Mouse (Mus musculus) thymus, adult 18-20 months (tissue): Measurements from ENCODE around the gene Vangl2.
"Not testable (repeated sequence)": the region's sequence is repeated elsewhere in the genome, so short reads cannot be mapped to it uniquely, and the experiment has no call there.

Experiments used
- DNase-seq, 2 experiments: peaks; one replicate each; pipeline ENCODE4 v3.0.0; 2022; ENCODE audit warnings: mixed read lengths in 2 of 2

Vangl2 gene

GRCm38 (mm10) chr1:172000641-172001040 lies 27.6 kb downstream of the Vangl2 start:
- peak; percentile 66 to 75 for DNase-seq

- no peak for DNase-seq
These were observed 29.2 kb downstream of the Vangl2 start for GRCm38 (mm10) chr1:171998820-171999597.

- no peak for DNase-seq
These were observed 31.5 kb downstream of the Vangl2 start for GRCm38 (mm10) chr1:171996701-171997100.

GRCm38 (mm10) chr1:171994918-171995715 lies 33.1 kb downstream of the Vangl2 start:
- DNase-seq, result no peak

- DNase-seq, result no peak
These were observed 33.7 kb downstream of the Vangl2 start for GRCm38 (mm10) chr1:171994501-171994900.

- DNase-seq, result no peak
These were observed 35.2 kb downstream of the Vangl2 start for GRCm38 (mm10) chr1:171992901-171993530.

- no peak for DNase-seq
These were observed 36.4 kb downstream of the Vangl2 start for GRCm38 (mm10) chr1:171991883-171992282.

GRCm38 (mm10) chr1:171984121-171984520 lies 44.1 kb downstream of the Vangl2 start:
- no peak for DNase-seq

- no peak for DNase-seq
These were observed 44.8 kb downstream of the Vangl2 start for GRCm38 (mm10) chr1:171983372-171984001.

GRCm38 (mm10) chr1:171982740-171983139 lies 45.5 kb downstream of the Vangl2 start:
- no peak for DNase-seq

- DNase-seq, result no peak
These were observed 46.1 kb downstream of the Vangl2 start for GRCm38 (mm10) chr1:171982170-171982569.

- no peak for DNase-seq
These were observed 48.1 kb downstream of the Vangl2 start for GRCm38 (mm10) chr1:171979969-171980730.

- DNase-seq, result no peak
These were observed 50.4 kb downstream of the Vangl2 start for GRCm38 (mm10) chr1:171977891-171978290.

- no peak for DNase-seq
These were observed 51.3 kb downstream of the Vangl2 start for GRCm38 (mm10) chr1:171976826-171977539.

GRCm38 (mm10) chr1:171975831-171976230 lies 52.4 kb downstream of the Vangl2 start:
- no peak for DNase-seq

- no peak for DNase-seq
These were observed 52.9 kb downstream of the Vangl2 start for GRCm38 (mm10) chr1:171975377-171975776.

- not testable (repeated sequence) for DNase-seq
These were observed 53.9 kb downstream of the Vangl2 start for GRCm38 (mm10) chr1:171974361-171974760.

GRCm38 (mm10) chr1:171970854-171971586 lies 57.2 kb downstream of the Vangl2 start:
- DNase-seq, result no peak

GRCm38 (mm10) chr1:171969221-171969620 lies 59.0 kb downstream of the Vangl2 start:
- no peak for DNase-seq

GRCm38 (mm10) chr1:171966054-171966790 lies 62.0 kb downstream of the Vangl2 start:
- DNase-seq, result no peak
